Mouse (Mus musculus) liver, embryonic 14.5 days (tissue): Measurements from ENCODE around the gene Zbtb7b. TPM values are rescaled to one million over a fixed set of nuclear protein-coding genes. Genes with fewer than 3 reads are reported as not detected.

Experiments used
- ATAC-seq: fragments of 200-750 bp; cut with Nextera tagmentation; 2 replicates; pipeline ENCODE4 v1.8.0; 2017; ENCODE audit warnings: moderate number of reproducible peaks, mild to moderate bottlenecking, moderate library complexity; ENCODE audit not compliant: insufficient read depth
- DNase-seq, 3 experiments: peaks; one replicate each; pipeline ENCODE4 v3.0.0-alpha.2; 2012 to 2013; ENCODE audit warnings: low read depth in 3 of 3, low spot score in 3 of 3
- H3K27ac ChIP-seq: fragments of 300-500 bp; sonication (generic); 2 replicates; pipeline ENCODE4 v1.5.1; 2014; ENCODE audit warnings: moderate library complexity, mild to moderate bottlenecking, control low read depth, inconsistent platforms
- H3K27me3 ChIP-seq: fragments of 300-500 bp; sonication (generic); 2 replicates; pipeline ENCODE4 v1.6.1; 2014; ENCODE audit warnings: mild to moderate bottlenecking, low read length, moderate library complexity; ENCODE audit not compliant: control insufficient read depth, insufficient read depth
- H3K36me3 ChIP-seq: fragments of 300-500 bp; sonication (generic); replicated peaks from 2 replicates; pipeline ENCODE4 v1.6.1; 2014; ENCODE audit warnings: low read depth; ENCODE audit not compliant: control insufficient read depth, insufficient read depth
- H3K4me1 ChIP-seq, 2 experiments: fragments of 200-500 bp in 1 of 2; fragments of 300-500 bp in 1 of 2; sonication (generic) in 1 of 2; replicated peaks; 2 replicates each; pipeline ENCODE4 v1.6.1; 2012 to 2014; ENCODE audit warnings: antibody characterized with exemption in 1 of 2, inconsistent platforms in 1 of 2, low read length in 1 of 2; ENCODE audit not compliant: control insufficient read depth in 2 of 2, insufficient read depth in 2 of 2
- H3K4me2 ChIP-seq: fragments of 300-500 bp; sonication (generic); 2 replicates; pipeline ENCODE4 v1.6.1; 2014; ENCODE audit warnings: low read depth, mild to moderate bottlenecking, control low read depth, moderate library complexity
- H3K4me3 ChIP-seq, 2 experiments: fragments of 200-500 bp in 1 of 2; fragments of 300-500 bp in 1 of 2; sonication (generic) in 1 of 2; 2 replicates each; pipeline ENCODE4 v1.5.1; 2012 to 2014; ENCODE audit warnings: low read depth in 2 of 2, low read length in 2 of 2, mild to moderate bottlenecking in 2 of 2, control low read depth in 1 of 2, inconsistent platforms in 1 of 2, moderate library complexity in 1 of 2; ENCODE audit not compliant: insufficient read depth in 1 of 2
- H3K9ac ChIP-seq: fragments of 300-500 bp; sonication (generic); replicated peaks from 2 replicates; pipeline ENCODE4 v1.6.1; 2014; ENCODE audit warnings: mild to moderate bottlenecking, control low read depth, moderate library complexity
- H3K9me3 ChIP-seq: fragments of 300-500 bp; sonication (generic); 2 replicates; pipeline ENCODE4 v1.6.1; 2016; ENCODE audit warnings: low read length, mixed read lengths; ENCODE audit not compliant: control insufficient read depth
- CTCF ChIP-seq: IDR thresholded peaks from 2 replicates; pipeline ENCODE4 v1.5.1; 2016; ENCODE audit warnings: antibody characterized with exemption, low read depth, control low read depth
- EP300 ChIP-seq: IDR thresholded peaks from 2 replicates; pipeline ENCODE4 v1.6.1; 2016; ENCODE audit warnings: antibody characterized with exemption, low read depth
- WGBS: fragments of 180-500 bp; shearing (Covaris S2); extraction: QIAGEN DNeasy Blood & Tissue Kit; methylation state at CpG from one replicate; pipeline ENCODE4 v1.1.7; 2014; ENCODE audit not compliant: insufficient replicate concordance; 5-methylcytosine and 5-hydroxymethylcytosine counted together
- polyA plus RNA-seq, 2 experiments: library from polyadenylated mRNA; depleted of rRNA in 1 of 2; stranded (reverse) in 1 of 2; unstranded in 1 of 2; fragments of >200 nt; fragmentation: Nextera tagmentation in 1 of 2; extraction: Ambion mirVana in 1 of 2; gene quantifications; 2 replicates each; pipeline versions ENCODE4 v1.2.1 to v1.2.3; 2012 to 2014

The Zbtb7b gene
- polyA plus RNA-seq, 2 experiments: 0.95 to 6.9 TPM

DNA sequence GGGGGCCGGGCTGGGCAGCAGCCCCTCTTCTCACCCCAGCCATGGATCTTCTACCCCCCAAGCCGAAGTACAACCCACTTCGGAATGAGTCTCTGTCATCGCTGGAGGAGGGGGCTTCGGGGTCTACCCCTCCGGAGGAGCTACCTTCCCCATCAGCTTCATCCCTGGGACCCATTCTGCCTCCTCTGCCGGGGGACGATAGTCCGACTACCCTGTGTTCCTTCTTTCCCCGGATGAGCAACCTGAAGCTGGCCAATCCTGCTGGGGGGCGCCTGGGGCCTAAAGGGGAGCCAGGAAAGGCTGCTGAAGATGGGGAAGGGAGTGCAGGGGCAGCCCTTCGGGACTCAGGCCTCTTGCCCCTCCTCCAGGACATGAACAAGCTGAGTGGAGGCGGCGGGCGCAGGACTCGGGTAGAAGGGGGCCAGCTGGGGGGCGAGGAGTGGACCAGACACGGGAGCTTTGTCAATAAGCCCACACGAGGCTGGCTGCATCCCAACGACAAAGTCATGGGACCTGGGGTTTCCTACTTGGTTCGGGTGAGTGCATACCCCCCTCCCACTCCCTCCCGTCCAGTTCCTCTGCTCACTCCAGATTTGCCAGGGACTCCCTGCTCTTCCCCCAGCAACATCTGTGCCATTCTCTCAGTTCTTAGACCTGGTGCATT is 27.4 kb upstream of the Zbtb7b start:
- no peaks in the 10 kb centered on the region for H3K27me3 ChIP-seq
- peak overlapping the region; percentile 75 for H3K9ac ChIP-seq
- peak overlapping the region; percentile 62 to 68 for H3K4me3 ChIP-seq
- H3K36me3 ChIP-seq: peaks cover 25% of the 10 kb centered on the region
- TF ChIP-seq CTCF (no peak), EP300 (no peak)
- H3K27ac ChIP-seq: peak overlapping the region; percentile 60
- H3K4me2 ChIP-seq: peak overlapping the region; percentile 71
- DNase-seq (no peak), ATAC-seq (no peak)
- H3K9me3 ChIP-seq: no peaks in the 10 kb centered on the region
- WGBS: 28% methylated on average over 22 of the region's 22 CpGs
- H3K4me1 ChIP-seq: peaks cover 54 to 68% of the 10 kb centered on the region in 2 experiments

DNA sequence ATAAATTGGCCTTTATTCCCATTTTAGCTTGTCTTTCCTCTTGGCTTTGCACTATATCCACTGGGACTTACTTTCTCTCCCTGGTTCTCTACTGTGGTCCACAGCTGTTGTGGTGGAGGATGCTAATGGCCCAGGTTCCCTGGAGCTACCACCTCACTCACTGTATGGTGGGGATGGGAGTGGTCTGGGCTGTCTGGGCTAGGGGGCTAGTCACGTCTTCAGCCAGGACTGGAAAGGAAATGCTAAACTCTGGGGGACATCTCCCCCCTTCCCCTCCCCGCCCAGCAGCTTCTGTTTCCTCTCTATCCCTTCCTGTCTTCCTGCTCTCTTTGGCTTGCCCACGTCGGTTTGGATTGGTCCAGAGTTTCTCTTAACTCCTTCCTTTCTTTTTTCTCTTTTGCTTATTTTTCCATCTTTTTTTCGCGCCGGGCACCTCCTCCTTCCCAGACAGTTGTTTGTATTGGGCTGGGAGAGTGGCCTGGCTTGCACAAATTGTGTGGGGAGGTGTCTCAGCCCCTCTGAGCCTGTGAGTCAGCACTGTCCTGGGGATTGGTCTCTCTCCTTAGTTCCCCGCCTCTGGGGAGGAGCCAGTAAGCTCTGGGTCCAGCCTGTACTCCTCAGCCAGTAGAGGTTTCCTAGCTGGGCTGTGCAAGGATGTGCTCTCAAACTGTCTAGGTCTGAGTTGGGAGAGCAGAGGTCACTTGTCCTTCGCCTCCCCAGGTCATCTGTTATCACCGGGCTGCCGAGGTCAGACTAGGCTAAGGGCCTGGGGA is 26.6 kb upstream of the Zbtb7b start:
- H3K4me1 ChIP-seq: peaks cover 56 to 69% of the 10 kb centered on the region in 2 experiments
- H3K4me3 ChIP-seq: peak overlapping the region; percentile 62 to 68
- TF ChIP-seq EP300: 0 out of 2 replicates have a peak, but pooled peaks have one; percentile 9
- no peak for TF ChIP-seq CTCF
- DNase-seq (peak; percentile 81 to 82 (median 82)), ATAC-seq (peak; percentile 71)
- H3K9me3 ChIP-seq: no peaks in the 10 kb centered on the region
- H3K9ac ChIP-seq: peak overlapping the region; percentile 75
- H3K4me2 ChIP-seq: peak overlapping the region; percentile 71
- H3K27ac ChIP-seq: peak overlapping the region; percentile 87
- 7% methylated on average over 11 of the region's 11 CpGs for WGBS
- H3K27me3 ChIP-seq: no peaks in the 10 kb centered on the region
- peaks cover 21% of the 10 kb centered on the region for H3K36me3 ChIP-seq

DNA sequence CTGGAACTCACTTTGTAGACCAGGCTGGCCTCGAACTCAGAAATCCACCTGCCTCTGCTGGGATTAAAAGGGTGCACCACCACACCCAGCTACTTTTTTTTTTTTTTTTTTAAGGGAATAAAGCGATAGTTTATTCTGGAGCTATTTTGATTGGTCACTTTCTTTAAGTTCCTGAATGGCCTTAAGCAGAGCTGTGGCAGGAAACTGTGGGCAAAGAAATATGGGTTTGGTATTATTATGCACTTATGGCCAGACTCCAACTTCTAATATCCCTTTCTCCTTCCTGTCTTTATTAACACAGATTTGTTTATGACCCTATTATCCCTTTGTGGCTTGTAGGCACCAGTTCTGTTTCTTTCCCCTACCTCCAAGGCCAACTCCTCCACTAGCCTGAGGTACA is 25.8 kb upstream of the Zbtb7b start:
- Histone ChIP-seq H3K9ac (no peak overlapping the region; the same call in 1 of the 2 replicates), H3K4me3 (peak overlapping the region; percentile 68 to 84), H3K9me3 (no peaks in the 10 kb centered on the region), H3K27me3 (no peaks in the 10 kb centered on the region), H3K27ac (peak overlapping the region; percentile 87), H3K36me3 (peaks cover 28% of the 10 kb centered on the region), H3K4me1 (peaks cover 49 to 64% of the 10 kb centered on the region in 2 experiments), H3K4me2 (peak overlapping the region; percentile 71)
- TF ChIP-seq CTCF (no peak), EP300 (no peak)
- ATAC-seq (no peak), DNase-seq (no peak)
- WGBS: 44% methylated on average over 2 of the region's 2 CpGs

DNA sequence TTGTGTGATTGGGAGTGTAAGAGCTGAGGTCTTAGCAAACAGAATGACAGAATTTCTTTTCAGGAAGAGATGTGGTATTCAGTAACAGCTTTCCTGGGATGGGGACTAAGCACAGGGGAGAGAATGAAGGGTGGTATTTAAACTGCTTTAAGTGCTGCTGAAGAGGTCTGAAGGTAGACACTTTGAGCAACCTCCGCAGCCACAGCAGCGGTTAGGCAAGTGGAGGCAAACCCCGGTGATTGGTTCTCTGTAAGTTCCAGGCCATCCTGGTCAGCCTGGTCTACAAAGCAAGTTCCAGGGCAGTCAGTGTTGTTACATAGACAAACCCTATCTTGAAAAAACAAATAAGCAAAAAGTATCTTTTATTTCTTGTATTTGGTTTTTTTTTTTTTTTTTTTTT is 25.4 kb upstream of the Zbtb7b start:
- ATAC-seq: no peak
- 35% methylated on average over 3 of the region's 3 CpGs for WGBS
- DNase-seq: no peak
- H3K9me3 ChIP-seq: no peaks in the 10 kb centered on the region
- peak overlapping the region; percentile 84 to 97 for H3K4me3 ChIP-seq
- H3K27ac ChIP-seq: peak overlapping the region; percentile 92
- TF ChIP-seq EP300 (no peak), CTCF (no peak)
- peak overlapping the region; percentile 91 for H3K9ac ChIP-seq
- H3K4me1 ChIP-seq: peaks cover 45 to 60% of the 10 kb centered on the region in 2 experiments
- H3K27me3 ChIP-seq: no peaks in the 10 kb centered on the region
- H3K4me2 ChIP-seq: peak overlapping the region; percentile 71
- H3K36me3 ChIP-seq: peaks cover 28% of the 10 kb centered on the region

DNA sequence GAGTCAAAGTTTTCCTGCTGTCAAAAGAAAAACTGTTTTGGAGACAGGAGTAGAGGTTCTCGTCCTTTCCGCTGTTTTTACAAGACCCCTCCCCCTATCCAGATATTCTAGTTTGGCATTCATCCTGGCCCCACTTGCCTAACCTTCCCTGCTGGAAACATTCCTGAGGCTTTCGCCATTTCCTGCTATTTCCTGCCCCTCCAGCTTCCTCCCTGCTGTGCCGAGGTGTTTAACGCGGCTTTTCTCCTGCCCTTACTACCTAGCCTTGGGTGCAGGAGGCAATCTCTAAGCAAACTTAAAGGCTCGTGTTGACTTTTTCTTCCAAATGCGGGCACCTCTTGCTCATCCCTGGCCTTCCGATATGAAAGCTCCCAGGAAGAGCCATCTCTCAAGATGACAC is 25.0 kb upstream of the Zbtb7b start:
- peak overlapping the region; percentile 71 for H3K4me2 ChIP-seq
- H3K9me3 ChIP-seq: no peaks in the 10 kb centered on the region
- peaks cover 41 to 56% of the 10 kb centered on the region in 2 experiments for H3K4me1 ChIP-seq
- ATAC-seq: no peak
- peak overlapping the region; percentile 91 for H3K9ac ChIP-seq
- WGBS: 7% methylated on average over 9 of the region's 9 CpGs
- DNase-seq: no peak
- TF ChIP-seq EP300 (no peak), CTCF (no peak)
- H3K4me3 ChIP-seq: peak overlapping the region; percentile 84 to 97
- H3K27ac ChIP-seq: peak overlapping the region; percentile 92
- no peaks in the 10 kb centered on the region for H3K27me3 ChIP-seq
- H3K36me3 ChIP-seq: peaks cover 29% of the 10 kb centered on the region
